Mouse (Mus musculus) MEL (cell line): ENCODE measurements around the gene Atp13a1.

Experiments used
- CTCF ChIP-seq, 3 experiments: IDR thresholded peaks in 2 of 3; conservative IDR thresholded peaks in 1 of 3; 2 replicates each; pipeline ENCODE4 v1.5.1; 2011 to 2012; ENCODE audit warnings: low read length in 3 of 3, low read depth in 2 of 3, mild to moderate bottlenecking in 2 of 3, improper control_type of control experiment in 1 of 3, inconsistent platforms in 1 of 3, mixed read lengths in 1 of 3, moderate library complexity in 1 of 3; ENCODE audit not compliant: control insufficient read depth in 1 of 3, insufficient read depth in 1 of 3, poor library complexity in 1 of 3, severe bottlenecking in 1 of 3
- MXI1 ChIP-seq: IDR thresholded peaks from 2 replicates; pipeline ENCODE4 v1.6.1; 2011; ENCODE audit warnings: mild to moderate bottlenecking, low read depth, low read length, improper control_type of control experiment
- MYC ChIP-seq: IDR thresholded peaks from 2 replicates; pipeline ENCODE4 v1.6.1; 2011; ENCODE audit warnings: low read depth, mild to moderate bottlenecking, low read length, improper control_type of control experiment, moderate library complexity
- NELFE ChIP-seq: IDR thresholded peaks from 2 replicates; pipeline ENCODE4 v1.6.1; 2011; ENCODE audit warnings: low read depth, low read length, improper control_type of control experiment
- POLR2A ChIP-seq, 2 experiments: IDR thresholded peaks; 2 replicates each; pipeline ENCODE4 v1.6.1; 2011 to 2012; ENCODE audit warnings: low read length in 2 of 2, mild to moderate bottlenecking in 2 of 2, control low read depth in 1 of 2, improper control_type of control experiment in 1 of 2, low read depth in 1 of 2, moderate library complexity in 1 of 2; ENCODE audit not compliant: control insufficient read depth in 1 of 2, insufficient read depth in 1 of 2, poor library complexity in 1 of 2
- POLR2AphosphoS2 ChIP-seq: IDR thresholded peaks from 2 replicates; pipeline ENCODE4 v1.6.1; 2011; ENCODE audit warnings: low read length, improper control_type of control experiment
- TBP ChIP-seq: IDR thresholded peaks from 2 replicates; pipeline ENCODE4 v1.8.0; 2011; ENCODE audit warnings: low read depth, low read length, improper control_type of control experiment
- TCF12 ChIP-seq: IDR thresholded peaks from 2 replicates; pipeline ENCODE4 v1.6.1; 2014; ENCODE audit warnings: low read depth, mild to moderate bottlenecking, inconsistent platforms, low read length, improper control_type of control experiment, moderate library complexity
- ZNF384 ChIP-seq: IDR thresholded peaks from 2 replicates; pipeline ENCODE4 v1.6.1; 2012; ENCODE audit warnings: low read depth, mild to moderate bottlenecking, inconsistent platforms, low read length, improper control_type of control experiment

DNA sequence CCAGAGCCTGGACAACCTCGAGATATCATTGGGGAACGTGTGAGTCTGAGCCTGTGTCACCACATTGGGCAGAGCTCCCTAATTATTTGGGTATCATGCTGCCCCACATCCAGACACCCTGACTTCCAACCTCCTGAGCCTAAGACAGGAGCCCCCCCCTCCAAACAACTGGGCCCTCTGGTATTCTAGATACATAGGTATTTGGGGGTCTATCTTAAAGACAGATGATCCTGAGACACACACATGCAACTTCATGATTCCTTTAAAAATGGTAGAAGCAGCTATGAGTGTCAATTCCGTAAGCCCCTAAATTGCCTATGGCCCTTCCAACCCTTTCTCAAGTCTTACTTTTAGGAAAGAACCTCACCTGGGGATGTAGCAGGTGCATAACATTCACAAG lies 18.9 kb downstream of the Atp13a1 start:
- TF ChIP-seq TCF12 (no peak), CTCF (IDR thresholded peaks at IDR 0.05 in 2 of 3, conservative IDR thresholded peaks at IDR 0.05 in 1 of 3; ENCODE audit: control insufficient read depth in 1 of 3, insufficient read depth in 1 of 3, low read depth in 2 of 3, low read length in 3 of 3, poor library complexity in 1 of 3, severe bottlenecking in 1 of 3) (no peak), POLR2AphosphoS2 (no peak), TBP (no peak), POLR2A (IDR thresholded peaks at IDR 0.05; ENCODE audit: control insufficient read depth in 1 of 2, insufficient read depth in 1 of 2, low read depth in 1 of 2, low read length in 2 of 2, poor library complexity in 1 of 2) (no peak), NELFE (no peak), ZNF384 (no peak), MXI1 (no peak), MYC (no peak)
